Mouse (Mus musculus) CH12.LX (cell line): Measurements from ENCODE around the gene Arhgef28. TPM values are rescaled to one million over a fixed set of nuclear protein-coding genes. Genes with fewer than 3 reads are reported as not detected.

Experiments used
- DNase-seq: peaks from one replicate; pipeline ENCODE4 v3.0.0-alpha.2; 2013; ENCODE audit errors: extremely low read depth
- H3K27ac ChIP-seq: 2 replicates; pipeline ENCODE4 v1.5.1; 2012; ENCODE audit warnings: low read depth, mild to moderate bottlenecking, control low read depth, moderate library complexity; ENCODE audit not compliant: insufficient read depth
- H3K27me3 ChIP-seq: replicated peaks from 2 replicates; pipeline ENCODE3; 2012; ENCODE audit warnings: inconsistent platforms
- H3K36me3 ChIP-seq, 2 experiments: replicated peaks in 1 of 2; 2 replicates each; pipeline versions ENCODE3 to v1.6.1; 2012; ENCODE audit warnings: inconsistent platforms in 1 of 2, low read length in 1 of 2, mild to moderate bottlenecking in 1 of 2, mixed read lengths in 1 of 2, moderate library complexity in 1 of 2; ENCODE audit not compliant: control insufficient read depth in 1 of 2, insufficient read depth in 1 of 2
- H3K4me1 ChIP-seq, 2 experiments: 2 replicates each; pipeline ENCODE4 v1.6.1; 2012; ENCODE audit warnings: inconsistent platforms in 1 of 2, moderate library complexity in 1 of 2; ENCODE audit not compliant: insufficient read depth in 2 of 2, control insufficient read depth in 1 of 2
- H3K4me2 ChIP-seq: 2 replicates; pipeline ENCODE4 v1.6.1; 2012; ENCODE audit warnings: low read depth, mild to moderate bottlenecking, control low read depth; ENCODE audit not compliant: poor library complexity, insufficient read depth, severe bottlenecking
- H3K4me3 ChIP-seq, 3 experiments: fragments of 150-350 bp in 1 of 3; sonication (generic) in 1 of 3; replicated peaks in 1 of 3; 2 replicates each; pipeline versions ENCODE3 to v1.5.1; 2011 to 2012; ENCODE audit warnings: low read depth in 2 of 3, low read length in 2 of 3, mild to moderate bottlenecking in 2 of 3, moderate library complexity in 2 of 3, control low read depth in 1 of 3, improper control_type of control experiment in 1 of 3, inconsistent platforms in 1 of 3, mixed read lengths in 1 of 3; ENCODE audit not compliant: poor library complexity in 1 of 3
- H3K79me2 ChIP-seq: replicated peaks from 2 replicates; pipeline ENCODE4 v1.6.1; 2012; ENCODE audit warnings: mild to moderate bottlenecking, moderate library complexity; ENCODE audit not compliant: control insufficient read depth, poor library complexity, insufficient read depth, severe bottlenecking; ENCODE audit errors: extremely low read depth
- H3K9ac ChIP-seq: 2 replicates; pipeline ENCODE4 v1.6.1; 2012; ENCODE audit warnings: low read depth, mild to moderate bottlenecking, control low read depth, moderate library complexity; ENCODE audit not compliant: insufficient read depth
- H3K9me3 ChIP-seq: replicated peaks from 2 replicates; pipeline ENCODE3; 2012; ENCODE audit warnings: low read length, inconsistent platforms, mixed read lengths
- BHLHE40 ChIP-seq: IDR thresholded peaks from 2 replicates; pipeline ENCODE4 v1.6.1; 2011; ENCODE audit warnings: mild to moderate bottlenecking, low read depth, low read length, improper control_type of control experiment
- CHD1 ChIP-seq: IDR thresholded peaks from 2 replicates; pipeline ENCODE4 v1.6.1; 2012; ENCODE audit warnings: low read depth, low read length, improper control_type of control experiment, inconsistent platforms
- CTCF ChIP-seq, 2 experiments: IDR thresholded peaks in 1 of 2; conservative IDR thresholded peaks in 1 of 2; 2 replicates each; pipeline ENCODE4 v1.5.1; 2011 to 2012; ENCODE audit warnings: low read depth in 2 of 2, low read length in 2 of 2, improper control_type of control experiment in 1 of 2, inconsistent platforms in 1 of 2, mild to moderate bottlenecking in 1 of 2, moderate library complexity in 1 of 2
- ELF1 ChIP-seq: IDR thresholded peaks from 2 replicates; pipeline ENCODE4 v1.6.1; 2014; ENCODE audit warnings: low read depth, mild to moderate bottlenecking, inconsistent platforms, low read length, improper control_type of control experiment
- GABPA ChIP-seq: IDR thresholded peaks from 2 replicates; pipeline ENCODE4 v1.6.1; 2012; ENCODE audit warnings: low read depth, low read length, improper control_type of control experiment, inconsistent platforms; ENCODE audit not compliant: insufficient replicate concordance
- HCFC1 ChIP-seq: IDR thresholded peaks from 2 replicates; pipeline ENCODE4 v1.6.1; 2012; ENCODE audit warnings: low read depth, mild to moderate bottlenecking, inconsistent platforms, low read length, improper control_type of control experiment
- IRF4 ChIP-seq: IDR thresholded peaks from 2 replicates; pipeline ENCODE4 v1.6.1; 2014; ENCODE audit warnings: low read depth, mild to moderate bottlenecking, inconsistent platforms, low read length, improper control_type of control experiment
- JUN ChIP-seq: IDR thresholded peaks from 2 replicates; pipeline ENCODE4 v1.6.1; 2011; ENCODE audit warnings: low read depth, mild to moderate bottlenecking, low read length, improper control_type of control experiment, moderate library complexity; ENCODE audit not compliant: insufficient read depth
- JUND ChIP-seq: conservative IDR thresholded peaks from 2 replicates; pipeline ENCODE4 v1.6.1; 2011; ENCODE audit warnings: low read depth, low read length, improper control_type of control experiment
- MAFK ChIP-seq: IDR thresholded peaks from 2 replicates; pipeline ENCODE4 v1.6.1; 2011; ENCODE audit warnings: low read length, improper control_type of control experiment; ENCODE audit not compliant: insufficient replicate concordance
- MAX ChIP-seq: IDR thresholded peaks from 2 replicates; pipeline ENCODE4 v1.6.1; 2011; ENCODE audit warnings: low read length, improper control_type of control experiment
- MEF2A ChIP-seq: IDR thresholded peaks from 2 replicates; pipeline ENCODE4 v1.6.1; 2014; ENCODE audit warnings: low read depth, mild to moderate bottlenecking, inconsistent platforms, low read length, improper control_type of control experiment, borderline replicate concordance
- MYC ChIP-seq: IDR thresholded peaks from 2 replicates; pipeline ENCODE4 v1.6.1; 2011; ENCODE audit warnings: low read depth, mild to moderate bottlenecking, improper control_type of control experiment, low read length
- PAX5 ChIP-seq: IDR thresholded peaks from 2 replicates; pipeline ENCODE4 v1.6.1; 2012; ENCODE audit warnings: low read length, inconsistent platforms, mixed read lengths
- POLR2A ChIP-seq: IDR thresholded peaks from 2 replicates; pipeline ENCODE4 v1.6.1; 2011; ENCODE audit warnings: low read depth, mild to moderate bottlenecking, improper control_type of control experiment, low read length
- POLR2AphosphoS2 ChIP-seq: IDR thresholded peaks from 2 replicates; pipeline ENCODE4 v1.6.1; 2011; ENCODE audit warnings: low read depth, low read length, improper control_type of control experiment
- RCOR1 ChIP-seq: conservative IDR thresholded peaks from 2 replicates; pipeline ENCODE4 v1.6.1; 2012; ENCODE audit warnings: low read depth, mild to moderate bottlenecking, inconsistent platforms, low read length, improper control_type of control experiment
- SMC3 ChIP-seq: IDR thresholded peaks from 2 replicates; pipeline ENCODE4 v1.6.1; 2011; ENCODE audit warnings: low read depth, low read length, improper control_type of control experiment
- USF1 ChIP-seq: IDR thresholded peaks from 2 replicates; pipeline ENCODE4 v1.6.1; 2014; ENCODE audit warnings: low read depth, mild to moderate bottlenecking, inconsistent platforms, low read length, improper control_type of control experiment
- ZC3H11A ChIP-seq: IDR thresholded peaks from 2 replicates; pipeline ENCODE4 v1.6.1; 2012; ENCODE audit warnings: low read depth, mild to moderate bottlenecking, inconsistent platforms, low read length, improper control_type of control experiment
- ZKSCAN1 ChIP-seq: IDR thresholded peaks from 2 replicates; pipeline ENCODE4 v1.6.1; 2012; ENCODE audit warnings: low read depth, inconsistent platforms, low read length, improper control_type of control experiment, borderline replicate concordance
- dilution Hi-C: fragments of 300-500 bp; cut with MboI; formaldehyde crosslinking; loops from 2 replicates; pipeline ENCODE4 v1.14.3; 2020; ENCODE audit warnings: low sequenced_read_pairs; ENCODE audit not compliant: extremely low pct_unique_long_range_greater_than_20kb, extremely low pct_ligation_motif_present
- in situ Hi-C: fragments of 300-500 bp; cut with MboI; formaldehyde crosslinking; loops from 3 replicates; pipeline ENCODE4 v1.14.3; 2019; ENCODE audit warnings: low sequenced_read_pairs, low pct_ligation_motif_present, low pct_unique_long_range_greater_than_20kb, mixed read lengths
- polyA plus RNA-seq: library from polyadenylated mRNA; unstranded; fragments of >175 nt; gene quantifications from 2 replicates; pipeline ENCODE4 v1.2.1, GENCODE M21; 2012; ENCODE audit warnings: low read depth; ENCODE audit not compliant: insufficient read length
- total RNA-seq, 2 experiments: library from RNA; depleted of rRNA; stranded (reverse); fragments of 300-350 nt in 1 of 2; fragments of >200 nt in 1 of 2; gene quantifications; 2 replicates each; pipeline ENCODE4 v1.2.3; 2012 to 2014

Arhgef28 gene
- total and polyA plus RNA-seq, 3 experiments: 0.07 to 0.24 (median 0.08) TPM

GRCm38 (mm10) chr13:98152759-98153158 is 53.5 kb downstream of the Arhgef28 start:
- in situ Hi-C loops: no loop called here

GRCm38 (mm10) chr13:98147532-98147931 is 58.7 kb downstream of the Arhgef28 start:
- Histone ChIP-seq H3K36me3 (no peaks in the 10 kb centered on the region), H3K79me2 (no peaks in the 10 kb centered on the region), H3K9ac (no peak overlapping the region), H3K27ac (no peak overlapping the region), H3K27me3 (no peaks in the 10 kb centered on the region), H3K4me3 (no peak overlapping the region), H3K4me1 (peaks cover 0 to under 1% of the 10 kb centered on the region in 2 experiments; a peak in 1 of 4 replicates), H3K4me2 (no peak overlapping the region), H3K9me3 (no peaks in the 10 kb centered on the region)
- dilution Hi-C loops (no loop called here), in situ Hi-C loops (no loop called here)
- TF ChIP-seq ZC3H11A: no peak
- no peak for TF ChIP-seq CHD1
- TF ChIP-seq GABPA: no peak
- no peak for DNase-seq

More at GRCm38 (mm10) chr13:98152759-98153158, 53.5 kb downstream of the Arhgef28 start:
- Histone ChIP-seq H3K79me2 (no peaks in the 10 kb centered on the region), H3K4me2 (no peak overlapping the region), H3K36me3 (no peaks in the 10 kb centered on the region), H3K27ac (no peak overlapping the region), H3K4me3 (peak overlapping the region in 1 of 3 experiments; percentile 49), H3K4me1 (peaks cover 0 to 4% of the 10 kb centered on the region in 2 experiments; a peak in 1 of 4 replicates), H3K27me3 (no peaks in the 10 kb centered on the region), H3K9ac (no peak overlapping the region), H3K9me3 (no peaks in the 10 kb centered on the region)
- dilution Hi-C loops: no loop called here
- DNase-seq: no peak
- TF ChIP-seq IRF4 (no peak), RCOR1 (no peak), MEF2A (no peak), ZKSCAN1 (no peak), JUN (no peak), SMC3 (no peak)

GRCm38 (mm10) chr13:98146573-98147160 is 59.6 kb downstream of the Arhgef28 start:
- TF ChIP-seq JUND (no peak), SMC3 (no peak), PAX5 (no peak), CTCF (conservative IDR thresholded peaks at IDR 0.05 in 1 of 2, IDR thresholded peaks at IDR 0.05 in 1 of 2; ENCODE audit: low read depth in 2 of 2, low read length in 2 of 2) (no peak), USF1 (no peak), POLR2AphosphoS2 (no peak), HCFC1 (no peak), MAFK (no peak), BHLHE40 (no peak), ELF1 (no peak), MYC (no peak), JUN (no peak), ZKSCAN1 (no peak), POLR2A (no peak), MAX (no peak)
- dilution Hi-C loops (no loop called here), in situ Hi-C loops (no loop called here)
- Histone ChIP-seq H3K27ac (no peak overlapping the region), H3K4me2 (no peak overlapping the region), H3K4me3 (no peak overlapping the region), H3K4me1 (no peaks in the 10 kb centered on the region), H3K27me3 (no peaks in the 10 kb centered on the region), H3K36me3 (no peaks in the 10 kb centered on the region), H3K9me3 (no peaks in the 10 kb centered on the region), H3K79me2 (no peaks in the 10 kb centered on the region), H3K9ac (no peak overlapping the region)
- no peak for DNase-seq
